Mouse (Mus musculus): Measurements from ENCODE around the gene Nsun7.

The Nsun7 gene

DNA sequence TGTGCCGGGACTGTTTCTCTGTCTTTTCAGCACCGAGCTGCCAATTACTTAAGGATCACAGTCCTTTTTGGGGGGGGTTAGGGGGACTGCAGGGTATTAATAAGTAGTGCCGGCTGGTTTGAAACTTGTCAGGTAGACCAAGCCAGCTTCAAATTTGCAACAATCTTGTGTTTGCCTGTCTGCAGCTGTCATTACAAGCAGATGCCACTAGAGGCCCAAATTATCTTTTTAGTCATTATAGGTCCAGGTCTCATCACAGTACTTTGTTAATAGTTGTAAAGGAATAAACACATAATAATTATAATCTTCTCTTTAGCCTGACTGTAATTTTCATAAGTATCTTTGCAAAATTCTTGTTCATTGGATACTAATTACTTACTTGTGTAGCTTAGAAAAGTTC, 14.7 kb downstream of the Nsun7 start:
- no peak for ATAC-seq (ENCODE audit: insufficient number of reproducible peaks, low FRiP score, low TSS enrichment)

DNA sequence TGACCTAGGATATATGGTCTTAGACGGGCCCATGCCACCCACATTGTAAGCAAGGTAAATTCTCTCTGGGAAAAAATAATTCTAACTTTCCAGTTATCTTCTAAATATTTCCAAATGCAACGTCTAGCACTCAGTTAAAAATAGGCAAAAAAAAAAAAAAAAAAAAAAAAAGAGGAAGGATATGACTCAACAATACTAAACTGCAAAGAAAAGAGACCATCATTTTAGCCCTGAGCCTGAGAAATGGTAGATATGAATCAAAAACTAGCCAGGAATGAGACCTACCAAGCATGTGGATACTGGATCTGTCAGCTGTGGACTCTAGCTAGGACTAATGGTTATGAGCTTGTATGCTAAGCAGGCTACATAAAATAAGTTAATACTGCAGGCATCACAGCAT, 20.0 kb downstream of the Nsun7 start:
- no peak for ATAC-seq (ENCODE audit: insufficient number of reproducible peaks, low FRiP score, low TSS enrichment)

GRCm38 (mm10) chr5:66280742-66281141, 21.0 kb downstream of the Nsun7 start:
- no peak for ATAC-seq (ENCODE audit: insufficient number of reproducible peaks, low FRiP score, low TSS enrichment)

DNA sequence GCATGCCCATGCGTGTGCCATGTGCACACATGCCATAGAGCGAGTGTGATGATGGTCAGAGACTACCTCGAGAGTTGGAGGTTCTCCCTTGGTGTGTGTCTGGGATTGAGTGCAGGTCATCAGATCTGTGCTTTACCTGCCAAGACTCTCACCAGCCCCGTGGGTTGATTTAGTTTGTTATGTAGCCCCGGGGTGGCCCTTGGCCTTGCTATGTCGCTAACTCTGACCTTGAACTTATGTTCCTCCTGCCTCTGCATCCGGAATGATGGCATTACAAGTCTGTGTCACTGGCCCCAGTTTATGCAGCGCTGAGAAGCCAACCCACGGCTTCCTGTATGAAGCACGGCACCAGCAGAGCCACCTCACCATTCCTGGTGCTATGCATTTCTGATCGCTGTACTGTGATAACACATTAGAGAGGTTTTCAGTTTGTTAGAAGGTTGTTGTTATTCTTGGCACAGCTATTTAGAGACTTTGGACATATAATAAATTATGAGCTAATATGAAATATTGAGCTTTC, 34.5 kb downstream of the Nsun7 start:
- no peak for ATAC-seq (ENCODE audit: insufficient number of reproducible peaks, low FRiP score, low TSS enrichment)

- ATAC-seq (ENCODE audit: insufficient number of reproducible peaks, low FRiP score, low TSS enrichment): no peak
Measured at GRCm38 (mm10) chr5:66294952-66295351, 35.3 kb downstream of the Nsun7 start.

DNA sequence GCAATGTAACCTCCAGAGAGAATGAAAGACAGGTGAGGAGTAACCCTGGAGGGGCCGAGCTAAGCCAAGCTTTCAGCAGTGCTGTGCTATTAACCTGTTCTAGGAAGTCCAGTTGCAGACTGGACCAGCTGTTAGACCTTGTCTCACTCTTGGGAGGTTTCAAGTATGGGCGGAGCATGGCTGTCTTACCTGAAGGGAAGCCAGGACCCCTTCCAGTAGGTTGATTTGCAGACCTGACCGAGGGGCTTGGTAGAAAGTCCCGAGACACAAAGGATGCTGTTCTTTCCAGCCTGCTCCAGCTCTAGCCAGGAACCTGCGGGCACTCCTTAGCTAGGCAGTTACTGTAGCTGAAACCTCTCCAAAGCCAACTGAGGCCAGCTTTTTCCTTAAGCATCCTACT, 36.4 kb downstream of the Nsun7 start:
- ATAC-seq (ENCODE audit: insufficient number of reproducible peaks, low FRiP score, low TSS enrichment): no peak

DNA sequence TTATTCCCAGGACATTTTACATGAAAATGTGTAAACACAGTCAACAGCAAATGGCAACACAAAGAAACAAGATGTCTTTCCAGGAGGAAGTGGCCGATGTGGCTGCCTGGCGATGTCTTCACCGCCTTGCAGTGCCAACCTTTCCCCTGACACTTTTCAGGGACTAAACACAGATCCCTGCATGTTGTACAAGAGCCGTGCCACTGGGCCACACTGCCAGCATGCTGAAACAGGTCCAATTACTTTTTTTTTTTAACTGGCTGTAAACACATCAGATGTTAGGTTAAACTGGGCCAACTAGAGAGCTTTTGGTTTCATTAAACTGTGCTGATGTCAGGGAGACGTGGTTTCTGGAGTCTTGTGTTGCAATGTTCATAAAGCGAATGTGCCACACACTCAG, 39.2 kb downstream of the Nsun7 start:
- ATAC-seq (ENCODE audit: insufficient number of reproducible peaks, low FRiP score, low TSS enrichment): no peak

DNA sequence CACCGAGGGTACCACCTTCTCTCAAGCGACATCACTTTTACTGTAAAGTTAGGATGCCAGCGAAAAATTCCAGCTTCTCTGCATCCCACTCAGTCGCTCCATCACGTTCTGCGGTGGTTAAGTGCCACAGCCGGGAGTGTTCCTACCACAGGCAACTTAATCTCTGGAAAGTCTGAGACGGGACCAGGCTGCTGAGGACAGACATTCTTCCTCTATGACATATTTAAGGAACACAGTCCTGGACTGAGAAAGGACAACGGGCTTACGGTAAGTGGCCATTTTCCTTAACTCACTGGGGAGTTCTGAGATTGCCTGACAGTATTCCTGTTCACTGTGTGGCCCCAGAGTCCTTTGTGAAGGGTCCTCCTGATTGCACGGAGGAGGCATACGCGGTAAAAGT, 40.9 kb downstream of the Nsun7 start:
- no peak for ATAC-seq (ENCODE audit: insufficient number of reproducible peaks, low FRiP score, low TSS enrichment)

- ATAC-seq (ENCODE audit: insufficient number of reproducible peaks, low FRiP score, low TSS enrichment): no peak
Measured at GRCm38 (mm10) chr5:66302085-66302815, 42.6 kb downstream of the Nsun7 start.

- no peak for ATAC-seq (ENCODE audit: insufficient number of reproducible peaks, low FRiP score, low TSS enrichment)
Measured at GRCm38 (mm10) chr5:66302873-66303272, 43.2 kb downstream of the Nsun7 start.

DNA sequence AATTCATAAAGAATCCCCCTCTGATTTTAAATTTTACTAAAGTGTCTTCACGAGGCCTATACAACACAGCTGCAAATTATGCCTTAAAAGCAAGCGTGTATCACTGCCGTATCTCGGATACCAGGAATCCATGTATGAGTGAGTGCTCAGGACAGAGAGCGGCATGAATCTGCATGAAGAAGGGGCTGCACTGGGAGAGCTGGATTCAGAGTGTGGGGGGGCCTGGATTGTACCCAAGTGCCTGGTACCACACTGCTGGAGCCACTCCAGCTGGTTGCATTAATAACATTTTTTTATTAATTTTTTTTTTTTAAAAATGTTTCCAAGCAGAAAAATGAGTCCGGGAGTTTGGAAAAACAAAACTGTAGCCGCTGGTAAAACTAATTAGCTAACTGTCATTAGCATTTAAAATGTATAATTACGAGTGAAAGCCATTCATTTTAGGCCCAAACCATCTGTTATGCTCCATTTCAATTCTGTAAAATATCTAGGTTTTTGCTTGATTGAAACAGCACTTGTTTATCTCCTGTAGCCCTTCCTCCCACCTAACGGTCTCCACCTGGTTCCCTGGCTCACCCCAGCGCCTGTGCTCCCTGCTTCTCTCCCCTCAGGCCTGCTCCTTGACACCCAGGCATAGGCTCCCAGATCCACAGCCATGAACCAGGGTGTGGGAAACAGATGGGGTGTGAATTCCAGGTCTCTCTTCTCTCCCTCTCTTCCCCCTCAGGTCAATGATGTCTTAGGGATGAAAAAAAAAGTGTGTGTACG, 44.8 kb downstream of the Nsun7 start:
- ATAC-seq (ENCODE audit: insufficient number of reproducible peaks, low FRiP score, low TSS enrichment): no peak

GRCm38 (mm10) chr5:66305511-66305910, 45.8 kb downstream of the Nsun7 start:
- no peak for ATAC-seq (ENCODE audit: insufficient number of reproducible peaks, low FRiP score, low TSS enrichment)

GRCm38 (mm10) chr5:66310328-66310727, 50.6 kb downstream of the Nsun7 start:
- ATAC-seq (ENCODE audit: insufficient number of reproducible peaks, low FRiP score, low TSS enrichment): no peak

GRCm38 (mm10) chr5:66310806-66311205, 51.1 kb downstream of the Nsun7 start:
- no peak for ATAC-seq (ENCODE audit: insufficient number of reproducible peaks, low FRiP score, low TSS enrichment)

DNA sequence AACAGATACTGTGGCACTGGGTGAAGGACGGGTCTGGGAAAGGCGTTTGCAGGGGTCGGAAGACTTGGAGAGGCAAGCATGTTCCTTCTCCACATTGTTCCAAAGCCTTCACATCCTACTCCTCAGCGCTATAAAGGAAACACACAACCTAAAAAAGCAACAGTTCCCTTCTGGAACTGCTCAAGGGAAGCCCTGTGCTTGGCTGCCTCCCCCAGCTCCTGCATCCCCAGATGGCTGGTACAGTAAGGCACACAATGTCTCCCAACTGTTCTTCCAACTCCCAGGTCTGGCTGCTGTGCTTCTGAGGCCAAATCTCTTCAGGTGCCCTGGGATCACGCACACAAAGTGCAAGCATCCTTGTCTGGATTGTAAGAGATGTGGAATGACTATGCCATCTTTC, 56.1 kb downstream of the Nsun7 start:
- no peak for ATAC-seq (ENCODE audit: insufficient number of reproducible peaks, low FRiP score, low TSS enrichment)

GRCm38 (mm10) chr5:66319341-66319740, 59.6 kb downstream of the Nsun7 start:
- ATAC-seq (ENCODE audit: insufficient number of reproducible peaks, low FRiP score, low TSS enrichment): no peak

DNA sequence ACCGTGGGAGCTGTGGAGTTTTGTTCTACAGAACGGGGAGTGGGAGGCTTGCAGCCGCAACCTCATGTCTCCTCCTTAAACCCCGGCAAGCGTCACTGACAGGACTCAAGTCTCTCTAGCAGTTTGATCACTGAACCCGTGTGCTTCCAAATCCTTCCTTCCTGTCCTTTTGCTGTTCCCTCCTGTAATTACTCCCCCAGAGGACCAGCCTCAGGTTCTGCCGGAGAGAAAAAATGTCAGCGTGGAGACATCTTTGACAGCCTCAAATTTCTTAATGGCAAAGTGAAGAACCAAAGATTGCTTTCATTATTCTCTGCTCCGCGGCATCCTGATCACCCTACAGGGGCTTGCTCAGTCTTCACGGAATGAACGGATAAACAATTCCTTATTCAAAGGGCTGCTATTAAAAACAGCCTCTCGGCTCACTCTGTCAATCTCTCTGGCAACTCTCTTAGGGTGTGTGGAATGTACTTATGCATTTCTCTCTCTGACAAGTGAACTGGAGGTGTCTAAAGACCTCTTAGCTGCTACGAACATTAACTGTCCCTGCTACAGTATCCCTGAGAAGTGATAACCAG, 60.2 kb downstream of the Nsun7 start:
- ATAC-seq (ENCODE audit: insufficient number of reproducible peaks, low FRiP score, low TSS enrichment): no peak

DNA sequence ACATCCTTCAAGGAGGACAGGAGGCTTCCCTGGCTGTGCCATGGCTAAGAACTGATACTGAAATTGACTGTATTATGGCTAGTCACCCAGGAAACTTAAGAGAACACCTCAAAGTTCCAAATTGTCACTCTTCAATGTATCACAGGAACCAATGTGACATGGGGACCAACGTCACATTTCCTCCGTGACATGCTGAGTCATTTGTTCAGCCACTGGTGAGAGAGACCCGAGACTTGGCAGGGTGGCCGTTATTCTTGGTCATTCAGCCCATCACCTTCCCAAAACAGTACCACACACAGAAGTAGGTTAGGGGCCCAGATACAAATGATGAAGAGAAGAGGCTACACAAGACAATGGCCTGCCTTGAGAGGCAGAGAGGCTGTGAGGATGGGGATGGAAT, 63.4 kb downstream of the Nsun7 start:
- no peak for ATAC-seq (ENCODE audit: insufficient number of reproducible peaks, low FRiP score, low TSS enrichment)

GRCm38 (mm10) chr5:66323603-66324002, 63.9 kb downstream of the Nsun7 start:
- no peak for ATAC-seq (ENCODE audit: insufficient number of reproducible peaks, low FRiP score, low TSS enrichment)

DNA sequence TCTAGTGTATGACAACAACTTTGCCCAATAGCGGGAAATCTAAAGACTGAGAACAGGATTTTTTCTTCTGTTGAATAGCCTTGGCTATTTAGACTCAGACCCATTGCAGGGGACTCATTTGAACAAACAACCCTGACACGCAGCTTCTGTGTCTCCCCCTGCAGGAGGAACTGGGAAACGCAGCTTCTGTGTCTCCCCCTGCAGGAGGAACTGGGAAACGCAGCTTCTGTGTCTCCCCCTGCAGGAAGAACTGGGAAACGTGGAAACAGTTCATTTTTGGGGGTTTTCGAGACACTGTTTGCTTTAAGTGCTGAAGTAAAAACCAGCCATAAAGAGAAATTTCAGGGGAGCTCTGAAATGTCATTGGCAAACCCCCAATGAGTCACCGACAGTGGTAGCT, 66.7 kb downstream of the Nsun7 start:
- no peak for ATAC-seq (ENCODE audit: insufficient number of reproducible peaks, low FRiP score, low TSS enrichment)

DNA sequence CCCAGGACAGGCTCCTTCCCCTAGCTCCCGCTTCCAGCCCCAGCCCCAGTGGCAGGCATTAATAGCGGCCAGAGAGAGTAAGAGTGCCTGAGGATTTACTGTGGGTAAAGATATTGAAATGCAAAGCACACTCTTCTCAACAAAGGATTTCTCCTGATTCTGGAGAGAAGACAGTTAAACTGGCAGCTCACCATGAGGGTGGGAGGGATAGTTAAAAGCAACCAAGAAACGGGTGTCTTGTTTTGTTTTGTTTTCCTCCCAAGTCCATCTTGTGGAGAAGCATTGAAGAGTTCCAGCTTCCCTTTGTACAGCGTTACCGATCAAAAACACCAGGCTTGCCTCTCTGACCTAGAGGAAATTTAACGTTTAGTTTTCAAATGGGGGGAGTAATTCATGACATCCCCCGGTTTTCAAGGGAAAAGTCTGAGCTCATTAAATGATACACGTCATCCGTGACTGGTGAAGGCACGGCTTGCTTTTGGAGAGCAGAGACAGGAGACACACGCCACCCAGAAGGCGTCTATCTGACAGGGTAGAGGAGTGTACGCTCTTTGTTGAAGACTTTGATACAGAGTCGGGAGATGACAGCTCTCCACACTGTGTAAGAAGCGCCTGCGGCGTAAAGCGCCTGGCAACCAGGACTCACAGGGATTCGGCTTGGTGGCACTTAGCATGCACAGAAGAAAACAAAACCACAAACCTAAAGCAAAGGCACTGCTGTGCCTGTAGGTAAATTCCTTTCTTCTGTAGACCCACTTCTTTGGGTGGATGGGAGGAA, 68.4 kb downstream of the Nsun7 start:
- ATAC-seq (ENCODE audit: insufficient number of reproducible peaks, low FRiP score, low TSS enrichment): no peak
